Mouse (Mus musculus): ENCODE data around the gene Sipa1l2. TPM values are rescaled to one million over a fixed set of nuclear protein-coding genes. Genes with fewer than 3 reads are reported as not detected.

Sipa1l2 gene
- polyA plus RNA-seq, 1 experiment: 35.6 TPM

DNA sequence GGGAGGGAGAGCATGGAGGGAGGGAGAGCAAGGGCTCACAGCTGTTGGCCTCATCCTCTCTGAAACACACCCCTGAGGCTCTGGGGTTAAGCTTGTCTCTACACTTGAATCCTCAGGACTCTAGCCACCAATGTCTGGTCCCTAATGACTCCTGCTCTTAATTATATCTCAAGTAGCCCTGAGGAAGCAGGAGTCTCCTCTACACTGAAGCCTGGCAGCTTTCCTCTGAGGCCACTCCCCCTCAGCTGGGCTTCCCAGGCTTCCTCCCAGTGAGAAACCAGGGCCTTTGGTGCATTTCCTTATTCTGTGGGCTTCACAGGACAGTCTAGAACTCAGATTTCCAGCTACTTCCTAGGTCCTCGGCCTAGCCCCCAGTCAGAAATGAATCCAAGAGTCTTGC is 80.9 kb downstream of the Sipa1l2 start:
- peaks cover 8% of the 10 kb centered on the region; the same call in 1 of the 2 replicates for H3K4me1 ChIP-seq (ENCODE audit: control insufficient read depth, insufficient read depth, low read length)
- no peaks in the 10 kb centered on the region for H3K27me3 ChIP-seq (ENCODE audit: control insufficient read depth, insufficient read depth, low read length)
- no peak overlapping the region for H3K27ac ChIP-seq (ENCODE audit: insufficient read depth, low read length)
- no peak overlapping the region for H3K4me3 ChIP-seq (replicated peaks; ENCODE audit: insufficient read depth, low read depth, low read length)
- no peak for TF ChIP-seq POLR2A (IDR thresholded peaks at IDR 0.05; ENCODE audit: borderline replicate concordance, insufficient read depth, low read length)
- DNase-seq: no peak
- 62% methylated on average over 1 of the region's 1 CpGs for WGBS

DNA sequence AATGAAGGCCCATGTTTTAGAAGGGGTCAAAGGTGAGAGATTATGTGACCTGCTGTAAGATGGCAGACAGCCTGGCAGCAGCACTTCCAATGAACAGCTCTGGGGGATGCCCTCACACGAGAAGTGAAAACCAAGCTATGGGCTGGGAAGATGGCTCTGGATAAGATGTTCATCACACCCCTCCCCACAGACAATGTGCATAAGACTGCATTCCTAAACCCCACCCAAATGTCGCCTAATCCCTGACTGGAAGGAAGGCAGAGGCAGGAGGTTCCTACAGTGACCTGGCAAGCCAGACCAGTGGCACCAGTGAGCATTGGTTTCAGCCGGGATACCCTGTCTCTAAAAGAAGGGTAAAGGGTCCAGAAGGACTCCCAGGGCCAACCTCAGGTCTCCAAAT is 83.9 kb downstream of the Sipa1l2 start:
- Histone ChIP-seq H3K27ac (ENCODE audit: insufficient read depth, low read length) (no peak overlapping the region), H3K4me3 (replicated peaks; ENCODE audit: insufficient read depth, low read depth, low read length) (no peak overlapping the region)

GRCm38 (mm10) chr8:125484530-125485196 is 84.9 kb downstream of the Sipa1l2 start:
- TF ChIP-seq POLR2A (IDR thresholded peaks at IDR 0.05; ENCODE audit: borderline replicate concordance, insufficient read depth, low read length) (no peak), CTCF (IDR thresholded peaks at IDR 0.05; ENCODE audit: borderline replicate concordance, insufficient read depth, low read depth, low read length) (no peak)
- Histone ChIP-seq H3K4me1 (ENCODE audit: control insufficient read depth, insufficient read depth, low read length) (no peaks in the 10 kb centered on the region), H3K27ac (ENCODE audit: insufficient read depth, low read length) (no peak overlapping the region), H3K27me3 (ENCODE audit: control insufficient read depth, insufficient read depth, low read length) (no peaks in the 10 kb centered on the region), H3K4me3 (replicated peaks; ENCODE audit: insufficient read depth, low read depth, low read length) (no peak overlapping the region)
- WGBS: 61% methylated on average over 7 of the region's 7 CpGs
- DNase-seq: no peak

More for the DNA sequence above, 83.9 kb downstream of the Sipa1l2 start:
- WGBS: 77% methylated on average over 3 of the region's 3 CpGs
- no peaks in the 10 kb centered on the region for H3K27me3 ChIP-seq (ENCODE audit: control insufficient read depth, insufficient read depth, low read length)
- no peaks in the 10 kb centered on the region for H3K4me1 ChIP-seq (ENCODE audit: control insufficient read depth, insufficient read depth, low read length)
- no peak for TF ChIP-seq POLR2A (IDR thresholded peaks at IDR 0.05; ENCODE audit: borderline replicate concordance, insufficient read depth, low read length)
- TF ChIP-seq CTCF (IDR thresholded peaks at IDR 0.05; ENCODE audit: borderline replicate concordance, insufficient read depth, low read depth, low read length): no peak
- DNase-seq: no peak

DNA sequence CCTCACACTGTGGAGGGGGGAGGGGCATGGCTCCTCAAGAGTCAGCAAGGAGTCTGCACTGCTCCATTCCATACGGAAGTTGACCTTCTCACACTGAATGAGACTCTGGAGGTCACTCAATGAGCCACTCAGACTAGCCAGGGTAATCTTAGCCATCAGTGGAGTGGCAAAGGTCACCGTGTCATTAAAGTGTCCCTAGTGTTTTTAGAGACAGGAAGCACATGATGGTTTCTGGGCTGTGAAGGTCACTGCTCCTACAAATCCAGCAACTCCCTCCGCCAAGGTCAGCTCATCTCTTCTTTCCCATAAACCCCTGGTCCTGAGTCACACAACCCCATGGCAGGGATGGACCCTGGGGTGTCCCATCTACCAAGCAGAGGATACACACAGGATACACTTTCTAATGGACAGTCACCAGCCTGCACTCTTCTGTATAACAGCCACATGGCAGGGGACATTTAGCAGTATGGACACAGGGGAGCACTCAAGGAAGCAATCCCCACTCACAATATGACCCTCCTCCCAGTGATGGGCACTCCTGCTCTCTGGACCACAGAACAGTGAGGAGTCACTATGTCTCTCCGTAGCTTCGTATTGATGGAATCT is 87.0 kb downstream of the Sipa1l2 start:
- H3K4me1 ChIP-seq (ENCODE audit: control insufficient read depth, insufficient read depth, low read length): no peaks in the 10 kb centered on the region
- H3K27me3 ChIP-seq (ENCODE audit: control insufficient read depth, insufficient read depth, low read length): no peaks in the 10 kb centered on the region
- H3K27ac ChIP-seq (ENCODE audit: insufficient read depth, low read length): no peak overlapping the region
- TF ChIP-seq POLR2A (IDR thresholded peaks at IDR 0.05; ENCODE audit: borderline replicate concordance, insufficient read depth, low read length): no peak
- no peak for TF ChIP-seq CTCF (IDR thresholded peaks at IDR 0.05; ENCODE audit: borderline replicate concordance, insufficient read depth, low read depth, low read length)
- 90% methylated on average over 5 of the region's 5 CpGs for WGBS
- H3K4me3 ChIP-seq (replicated peaks; ENCODE audit: insufficient read depth, low read depth, low read length): no peak overlapping the region
- no peak for DNase-seq

DNA sequence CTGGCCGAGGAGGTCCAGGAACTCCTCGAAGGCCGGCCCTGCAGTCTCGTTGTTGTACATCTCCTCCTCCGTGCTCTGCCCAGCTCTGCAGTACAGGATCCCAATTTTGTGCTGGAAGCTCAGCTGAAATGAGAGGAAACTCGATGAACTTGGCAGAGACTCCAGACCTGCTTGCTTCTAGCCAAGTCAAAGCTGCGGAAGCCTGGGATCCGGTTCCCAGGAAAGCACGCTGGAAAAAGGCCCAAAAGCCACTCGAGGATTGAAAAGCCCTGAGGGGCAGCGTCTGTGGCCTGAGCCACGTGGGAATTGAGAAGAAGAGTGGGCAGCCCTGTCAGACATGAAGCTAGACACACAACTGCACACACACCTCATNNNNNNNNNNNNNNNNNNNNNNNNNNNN is 94.7 kb downstream of the Sipa1l2 start:
- H3K27ac ChIP-seq (ENCODE audit: insufficient read depth, low read length): no peak overlapping the region

GRCm38 (mm10) chr8:125471374-125471773 is 98.2 kb downstream of the Sipa1l2 start:
- no peak for DNase-seq
- 77% methylated on average over 9 of the region's 9 CpGs for WGBS
- peaks cover 18% of the 10 kb centered on the region for H3K4me1 ChIP-seq (ENCODE audit: control insufficient read depth, insufficient read depth, low read length)

More for the DNA sequence above, 94.7 kb downstream of the Sipa1l2 start:
- Histone ChIP-seq H3K4me3 (replicated peaks; ENCODE audit: insufficient read depth, low read depth, low read length) (no peak overlapping the region), H3K4me1 (ENCODE audit: control insufficient read depth, insufficient read depth, low read length) (peaks cover 18% of the 10 kb centered on the region), H3K27me3 (ENCODE audit: control insufficient read depth, insufficient read depth, low read length) (no peaks in the 10 kb centered on the region)
- peak; percentile 74 to 85 for DNase-seq
- WGBS: 8% methylated on average over 12 of the region's 12 CpGs
- TF ChIP-seq POLR2A (IDR thresholded peaks at IDR 0.05; ENCODE audit: borderline replicate concordance, insufficient read depth, low read length) (no peak), CTCF (IDR thresholded peaks at IDR 0.05; ENCODE audit: borderline replicate concordance, insufficient read depth, low read depth, low read length) (no peak)

GRCm38 (mm10) chr8:125465156-125465821 is 104.3 kb downstream of the Sipa1l2 start:
- no peak for DNase-seq
- Histone ChIP-seq H3K27ac (ENCODE audit: insufficient read depth, low read length) (no peak overlapping the region), H3K4me1 (ENCODE audit: control insufficient read depth, insufficient read depth, low read length) (no peaks in the 10 kb centered on the region; the same call in 1 of the 2 replicates), H3K4me3 (replicated peaks; ENCODE audit: insufficient read depth, low read depth, low read length) (no peak overlapping the region), H3K27me3 (ENCODE audit: control insufficient read depth, insufficient read depth, low read length) (no peaks in the 10 kb centered on the region)
- WGBS: 61% methylated on average over 6 of the region's 6 CpGs
- no peak for TF ChIP-seq POLR2A (IDR thresholded peaks at IDR 0.05; ENCODE audit: borderline replicate concordance, insufficient read depth, low read length)
- TF ChIP-seq CTCF (IDR thresholded peaks at IDR 0.05; ENCODE audit: borderline replicate concordance, insufficient read depth, low read depth, low read length): no peak

More at GRCm38 (mm10) chr8:125471374-125471773, 98.2 kb downstream of the Sipa1l2 start:
- H3K27ac ChIP-seq (ENCODE audit: insufficient read depth, low read length): no peak overlapping the region
- TF ChIP-seq POLR2A (IDR thresholded peaks at IDR 0.05; ENCODE audit: borderline replicate concordance, insufficient read depth, low read length) (no peak), CTCF (IDR thresholded peaks at IDR 0.05; ENCODE audit: borderline replicate concordance, insufficient read depth, low read depth, low read length) (no peak)
- no peak overlapping the region for H3K4me3 ChIP-seq (replicated peaks; ENCODE audit: insufficient read depth, low read depth, low read length)
- no peaks in the 10 kb centered on the region for H3K27me3 ChIP-seq (ENCODE audit: control insufficient read depth, insufficient read depth, low read length)
